Mouse (Mus musculus) erythroblast, embryonic 14.5 days (primary cell): ENCODE results near the gene Ramp1.

ENCODE experiments used
- GATA1 ChIP-seq: IDR thresholded peaks from 2 replicates; pipeline ENCODE4 v1.6.1; 2012; ENCODE audit warnings: low read length, inconsistent platforms, mixed read lengths
- TAL1 ChIP-seq: IDR thresholded peaks from 3 replicates; pipeline ENCODE4 v1.6.1; 2012; ENCODE audit warnings: low read length, inconsistent platforms, mixed read lengths

GRCm38 (mm10) chr1:91169157-91169556 lies 10.5 kb upstream of the Ramp1 start:
- TF ChIP-seq TAL1 (no peak), GATA1 (no peak)
